Mouse (Mus musculus) liver, adult 2 months (tissue): ENCODE results near the gene 2310046K23Rik. TPM values are rescaled to one million over a fixed set of nuclear protein-coding genes. Genes with fewer than 3 reads are reported as not detected.
"Not testable (repeated sequence)": the region's sequence is repeated elsewhere in the genome, so short reads cannot be mapped to it uniquely, and the experiment has no call there.

Source experiments
- DNase-seq: peaks from one replicate; pipeline ENCODE4 v3.0.0-alpha.2; 2011; ENCODE audit warnings: low read depth, low spot score; ENCODE audit errors: extremely low read depth
- H3K27ac ChIP-seq: fragments of 200-500 bp; replicated peaks from 2 replicates; pipeline ENCODE4 v1.5.1; 2012; ENCODE audit warnings: low read depth, mild to moderate bottlenecking, control low read depth, inconsistent platforms, low read length; ENCODE audit not compliant: insufficient read depth
- H3K27me3 ChIP-seq: fragments of 200-500 bp; 2 replicates; pipeline ENCODE4 v1.6.1; 2012; ENCODE audit warnings: mild to moderate bottlenecking, moderate library complexity, low read length, inconsistent platforms; ENCODE audit not compliant: control insufficient read depth, insufficient read depth
- H3K36me3 ChIP-seq: fragments of 200-500 bp; 2 replicates; pipeline ENCODE4 v1.6.1; 2012; ENCODE audit warnings: low read length, inconsistent platforms; ENCODE audit not compliant: control insufficient read depth, insufficient read depth
- H3K4me1 ChIP-seq: fragments of 200-500 bp; 2 replicates; pipeline ENCODE4 v1.6.1; 2011; ENCODE audit warnings: low read length; ENCODE audit not compliant: control insufficient read depth, insufficient read depth
- H3K4me3 ChIP-seq: fragments of 200-500 bp; 2 replicates; pipeline ENCODE4 v1.5.1; 2011; ENCODE audit warnings: low read depth, mild to moderate bottlenecking, control low read depth, low read length, moderate library complexity; ENCODE audit not compliant: insufficient read depth
- H3K79me2 ChIP-seq: fragments of 200-500 bp; 2 replicates; pipeline ENCODE4 v1.6.1; 2012; ENCODE audit warnings: inconsistent platforms, mild to moderate bottlenecking, low read length, moderate library complexity; ENCODE audit not compliant: control insufficient read depth, insufficient read depth
- H3K9ac ChIP-seq: fragments of 200-500 bp; 2 replicates; pipeline ENCODE4 v1.6.1; 2012; ENCODE audit warnings: low read depth, mild to moderate bottlenecking, control low read depth, inconsistent platforms, low read length
- CTCF ChIP-seq: fragments of 200-500 bp; IDR thresholded peaks from 2 replicates; pipeline ENCODE4 v1.5.1; 2011; ENCODE audit warnings: low read depth, low read length, control low read depth
- POLR2A ChIP-seq: fragments of 200-500 bp; IDR thresholded peaks from 2 replicates; pipeline ENCODE4 v1.6.1; 2011; ENCODE audit warnings: low read length, control low read depth; ENCODE audit not compliant: insufficient read depth; ENCODE audit errors: extremely low read depth
- WGBS: fragments of 180-500 bp; shearing (Covaris S2); methylation state at CpG from one replicate; pipeline ENCODE4 v1.1.7; 2018; 5-methylcytosine and 5-hydroxymethylcytosine counted together
- polyA plus RNA-seq: library from polyadenylated mRNA; depleted of rRNA; stranded (reverse); fragments of >200 nt; gene quantifications from 2 replicates; pipeline ENCODE4 v1.2.3, GENCODE M21; 2012; rRNA removed
- total RNA-seq: library from RNA; depleted of rRNA; stranded (reverse); fragments of >200 nt; gene quantifications from 2 replicates; pipeline ENCODE4 v1.2.3, GENCODE M21; 2014; rRNA removed

Gene 2310046K23Rik
- total and polyA plus RNA-seq, 2 experiments = not detected

DNA sequence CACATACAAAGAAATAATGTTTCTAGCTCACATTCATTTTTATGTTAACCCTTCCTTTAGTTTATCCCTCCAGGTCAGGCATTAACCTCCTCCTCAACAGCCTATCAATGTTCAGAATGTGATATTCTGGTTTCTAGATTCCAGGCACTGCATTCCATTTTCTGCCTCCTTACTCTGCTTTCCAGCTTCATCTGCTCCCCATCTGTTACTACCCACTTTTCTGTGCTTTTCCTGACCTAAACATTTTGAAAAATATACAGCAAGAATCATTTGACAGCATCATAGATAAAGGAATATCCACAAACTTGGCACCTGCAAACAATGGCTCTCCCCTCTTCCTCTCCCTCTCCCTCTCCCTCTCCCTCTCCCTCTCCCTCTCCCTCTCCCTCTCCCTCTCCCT lies 30.8 kb downstream of the 2310046K23Rik start:
- Histone ChIP-seq H3K36me3 (no peaks in the 10 kb centered on the region), H3K4me1 (no peaks in the 10 kb centered on the region), H3K79me2 (no peaks in the 10 kb centered on the region), H3K27me3 (no peaks in the 10 kb centered on the region), H3K4me3 (no peak overlapping the region), H3K9ac (no peak overlapping the region), H3K27ac (no peak overlapping the region)
- no peak for DNase-seq
- TF ChIP-seq POLR2A (no peak), CTCF (no peak)

DNA sequence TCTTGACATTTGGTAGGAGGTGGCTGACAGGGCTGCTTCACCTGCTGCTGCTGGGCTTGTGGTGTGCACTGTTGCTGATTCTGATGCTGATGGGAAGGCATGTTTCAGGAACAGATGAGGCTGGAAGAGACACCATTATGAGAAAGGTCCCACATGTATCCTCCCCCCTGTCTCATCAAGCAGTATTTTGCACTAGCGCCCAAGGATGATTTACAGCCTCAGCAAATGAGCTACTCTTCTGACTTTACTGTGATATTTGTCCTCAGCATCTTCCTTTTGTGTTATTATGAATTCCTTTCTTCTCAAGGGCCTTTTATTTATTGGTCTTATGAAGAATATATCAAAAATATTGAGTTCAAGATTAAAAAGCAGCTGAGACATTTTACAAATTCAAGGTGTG lies 33.9 kb downstream of the 2310046K23Rik start, which contains the start of gene Sprr4:
Gene Sprr4, minus strand, starts transcription at position 101 of the 400 bp plus-strand sequence.
- Histone ChIP-seq H3K27me3 (no peaks in the 10 kb centered on the region), H3K4me3 (no peak within 1 kb of the TSS), H3K79me2 (no peaks in the 10 kb centered on the region), H3K27ac (no peak within 1 kb of the TSS), H3K9ac (no peak within 1 kb of the TSS), H3K4me1 (no peaks in the 10 kb centered on the region), H3K36me3 (no peaks in the 10 kb centered on the region)
- TF ChIP-seq POLR2A (no peak), CTCF (no peak)
- no peak for DNase-seq
- 91% methylated on average over 1 of the region's 1 CpGs for WGBS

DNA sequence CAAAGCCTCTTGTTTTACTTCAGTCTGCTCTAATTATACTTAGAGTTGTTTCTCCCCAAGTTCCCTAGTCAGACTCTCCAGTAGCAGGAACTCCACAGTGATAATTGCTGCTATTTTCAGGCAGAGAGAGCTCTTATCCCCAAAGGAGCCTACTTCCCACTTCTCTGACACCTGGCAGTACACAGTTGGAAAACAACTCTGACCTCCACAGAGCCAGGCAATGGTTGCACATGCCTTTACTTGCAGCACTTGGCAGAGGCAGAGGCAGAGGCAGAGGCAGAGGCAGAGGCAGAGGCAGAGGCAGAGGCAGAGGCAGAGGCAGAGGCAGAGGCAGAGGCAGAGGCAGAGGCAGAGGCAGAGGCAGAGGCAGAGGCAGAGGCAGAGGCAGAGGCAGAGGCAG lies 44.0 kb downstream of the 2310046K23Rik start:
- not testable (repeated sequence) for H3K27me3 ChIP-seq, H3K4me3 ChIP-seq, H3K4me1 ChIP-seq, H3K27ac ChIP-seq, H3K9ac ChIP-seq, H3K79me2 ChIP-seq, DNase-seq, H3K36me3 ChIP-seq

DNA sequence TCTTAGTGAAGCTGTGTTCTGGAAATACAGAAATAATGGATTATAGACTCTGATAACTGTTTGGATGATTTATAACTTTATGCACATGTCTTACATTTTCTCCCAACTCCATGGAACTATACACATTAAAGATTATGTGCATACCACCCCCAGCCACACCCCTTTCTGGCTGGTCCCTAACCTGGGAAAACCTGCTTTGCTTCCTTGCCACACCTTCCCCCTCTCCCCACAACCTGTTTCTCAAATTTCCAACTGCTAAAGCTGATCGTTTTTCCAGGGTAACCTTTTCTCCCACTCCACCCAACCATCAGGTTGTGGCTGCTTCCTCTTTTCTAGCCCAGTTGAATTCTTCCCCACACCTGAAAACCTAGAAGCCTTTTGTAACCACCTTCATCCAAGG lies 48.0 kb downstream of the 2310046K23Rik start:
- Histone ChIP-seq H3K4me1 (no peaks in the 10 kb centered on the region), H3K36me3 (no peaks in the 10 kb centered on the region), H3K79me2 (no peaks in the 10 kb centered on the region), H3K27ac (no peak overlapping the region), H3K27me3 (no peaks in the 10 kb centered on the region), H3K4me3 (no peak overlapping the region), H3K9ac (no peak overlapping the region)
- TF ChIP-seq CTCF (no peak), POLR2A (no peak)
- no peak for DNase-seq
- 32% methylated on average over 1 of the region's 1 CpGs for WGBS

DNA sequence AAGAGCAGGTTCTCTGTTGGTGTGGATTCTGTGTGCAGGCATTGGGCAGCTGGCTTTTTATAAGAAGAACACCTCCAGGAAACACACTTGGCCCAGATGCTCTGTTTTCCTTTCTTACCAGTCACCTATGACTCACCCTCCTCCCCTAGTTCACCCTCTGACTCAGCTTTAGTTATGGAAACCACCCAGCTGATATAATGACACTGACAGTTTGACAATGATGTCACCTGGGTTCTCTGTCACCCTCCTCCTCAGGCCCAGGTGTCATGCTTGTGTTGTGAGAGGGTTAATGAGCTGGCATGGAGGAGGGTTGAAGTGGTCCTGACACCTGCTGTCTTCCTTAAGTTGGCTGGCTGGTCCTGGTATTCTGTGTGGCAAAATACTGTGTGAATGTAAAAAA lies 48.4 kb downstream of the 2310046K23Rik start, which contains the start of gene Sprr1a:
Gene Sprr1a, minus strand, starts transcription at position 33 of the 400 bp plus-strand sequence.
- H3K4me3 ChIP-seq = no peak within 1 kb of the TSS
- no peak within 1 kb of the TSS for H3K27ac ChIP-seq
- no peaks in the 10 kb centered on the region for H3K4me1 ChIP-seq
- H3K9ac ChIP-seq = no peak within 1 kb of the TSS
- no peaks in the 10 kb centered on the region for H3K27me3 ChIP-seq
- H3K79me2 ChIP-seq = no peaks in the 10 kb centered on the region
- H3K36me3 ChIP-seq = no peaks in the 10 kb centered on the region
- DNase-seq = no peak
- TF ChIP-seq CTCF (no peak), POLR2A (no peak)

Other genes with a start within 250 kb of the 2310046K23Rik start
- gene Sprr2a3, start 249.1 kb downstream of the 2310046K23Rik start, total RNA-seq = not detected in 2 replicates
- gene Sprr2a3, start 249.1 kb downstream of the 2310046K23Rik start, polyA plus RNA-seq = 0.39 TPM in 1 of 2 replicates, not detected in the other
- gene Sprr2b, start 217.9 kb downstream of the 2310046K23Rik start, total RNA-seq = not detected in 2 replicates
- not detected in 2 replicates for gene Sprr2b, start 217.9 kb downstream of the 2310046K23Rik start, polyA plus RNA-seq
- gene Sprr2d, start 195.4 kb downstream of the 2310046K23Rik start, total RNA-seq = not detected in 2 replicates
- gene Sprr2d, start 195.4 kb downstream of the 2310046K23Rik start, polyA plus RNA-seq = not detected in 2 replicates
- gene Sprr2e, start 182.4 kb downstream of the 2310046K23Rik start, total RNA-seq = not detected in 2 replicates
- not detected in 2 replicates for gene Sprr2e, start 182.4 kb downstream of the 2310046K23Rik start, polyA plus RNA-seq
- not detected in 2 replicates for gene Sprr2f, start 169.3 kb downstream of the 2310046K23Rik start, total RNA-seq
- not detected in 2 replicates for gene Sprr2f, start 169.3 kb downstream of the 2310046K23Rik start, polyA plus RNA-seq
- gene Sprr2h, start 148.8 kb downstream of the 2310046K23Rik start, total RNA-seq = not detected in 2 replicates
- gene Sprr2h, start 148.8 kb downstream of the 2310046K23Rik start, polyA plus RNA-seq = not detected in 2 replicates
- not detected in 2 replicates for gene Sprr2i, start 126.5 kb downstream of the 2310046K23Rik start, total RNA-seq
- gene Sprr2i, start 126.5 kb downstream of the 2310046K23Rik start, polyA plus RNA-seq = not detected in 2 replicates
- not detected in 2 replicates for gene Sprr2j-ps, start 116.4 kb downstream of the 2310046K23Rik start, total RNA-seq
- gene Sprr2j-ps, start 116.4 kb downstream of the 2310046K23Rik start, polyA plus RNA-seq = not detected in 2 replicates
- gene Gm9774, start 105.1 kb downstream of the 2310046K23Rik start, total RNA-seq = 1.6 and 1.7 TPM in 2 replicates
- 4.2 and 5.0 TPM in 2 replicates for gene Gm9774, start 105.1 kb downstream of the 2310046K23Rik start, polyA plus RNA-seq
- not detected in 2 replicates for gene Sprr2k, start 101.9 kb downstream of the 2310046K23Rik start, total RNA-seq
- not detected in 2 replicates for gene Sprr2k, start 101.9 kb downstream of the 2310046K23Rik start, polyA plus RNA-seq
- gene Sprr1b, start 95.7 kb downstream of the 2310046K23Rik start, total RNA-seq = not detected in 2 replicates
- gene Sprr1b, start 95.7 kb downstream of the 2310046K23Rik start, polyA plus RNA-seq = not detected in 2 replicates
- gene Sprr3, start 75.8 kb downstream of the 2310046K23Rik start, total RNA-seq = not detected in 2 replicates
- gene Sprr3, start 75.8 kb downstream of the 2310046K23Rik start, polyA plus RNA-seq = not detected in 2 replicates
- not detected in 2 replicates for gene Sprr1a, start 48.6 kb downstream of the 2310046K23Rik start, total RNA-seq
- gene Sprr1a, start 48.6 kb downstream of the 2310046K23Rik start, polyA plus RNA-seq = not detected in 2 replicates
- gene Sprr4, start 34.0 kb downstream of the 2310046K23Rik start, total RNA-seq = not detected in 2 replicates
- not detected in 2 replicates for gene Sprr4, start 34.0 kb downstream of the 2310046K23Rik start, polyA plus RNA-seq
- not detected in 2 replicates for gene Ivl, start 39.2 kb upstream of the 2310046K23Rik start, total RNA-seq
- gene Ivl, start 39.2 kb upstream of the 2310046K23Rik start, polyA plus RNA-seq = not detected in 2 replicates
- gene Smcp, start 54.5 kb upstream of the 2310046K23Rik start, total RNA-seq = not detected in 2 replicates
- 0.17 TPM in 1 of 2 replicates, not detected in the other for gene Smcp, start 54.5 kb upstream of the 2310046K23Rik start, polyA plus RNA-seq
- not detected in 2 replicates for gene 2210017I01Rik, start 73.0 kb upstream of the 2310046K23Rik start, total RNA-seq
- gene 2210017I01Rik, start 73.0 kb upstream of the 2310046K23Rik start, polyA plus RNA-seq = not detected in 2 replicates
- gene Lce6a, start 87.1 kb upstream of the 2310046K23Rik start, total RNA-seq = not detected in 2 replicates
- not detected in 2 replicates for gene Lce6a, start 87.1 kb upstream of the 2310046K23Rik start, polyA plus RNA-seq
- gene Lce1a1, start 113.8 kb upstream of the 2310046K23Rik start, total RNA-seq = not detected in 2 replicates
- gene Lce1a1, start 113.8 kb upstream of the 2310046K23Rik start, polyA plus RNA-seq = not detected in 2 replicates
- gene Lce1b, start 122.4 kb upstream of the 2310046K23Rik start, total RNA-seq = not detected in 2 replicates
- gene Lce1b, start 122.4 kb upstream of the 2310046K23Rik start, polyA plus RNA-seq = not detected in 2 replicates
- not detected in 2 replicates for gene Lce1a2, start 135.8 kb upstream of the 2310046K23Rik start, total RNA-seq
- gene Lce1a2, start 135.8 kb upstream of the 2310046K23Rik start, polyA plus RNA-seq = not detected in 2 replicates
- not detected in 2 replicates for gene Lce1c, start 144.7 kb upstream of the 2310046K23Rik start, total RNA-seq
- not detected in 2 replicates for gene Lce1c, start 144.7 kb upstream of the 2310046K23Rik start, polyA plus RNA-seq
- not detected in 2 replicates for gene Lce1d, start 152.7 kb upstream of the 2310046K23Rik start, total RNA-seq
- gene Lce1d, start 152.7 kb upstream of the 2310046K23Rik start, polyA plus RNA-seq = not detected in 2 replicates
- gene Lce1e, start 174.6 kb upstream of the 2310046K23Rik start, total RNA-seq = not detected in 2 replicates
- not detected in 2 replicates for gene Lce1e, start 174.6 kb upstream of the 2310046K23Rik start, polyA plus RNA-seq
- gene Lce1f, start 185.8 kb upstream of the 2310046K23Rik start, total RNA-seq = not detected in 2 replicates
- gene Lce1f, start 185.8 kb upstream of the 2310046K23Rik start, polyA plus RNA-seq = not detected in 2 replicates
- gene Gm38119, start 204.6 kb upstream of the 2310046K23Rik start, total RNA-seq = not detected in 2 replicates
- not detected in 2 replicates for gene Gm38119, start 204.6 kb upstream of the 2310046K23Rik start, polyA plus RNA-seq
- not detected in 2 replicates for gene Lce1g, start 217.8 kb upstream of the 2310046K23Rik start, total RNA-seq
- not detected in 2 replicates for gene Lce1g, start 217.8 kb upstream of the 2310046K23Rik start, polyA plus RNA-seq
- not detected in 2 replicates for gene Lce1h, start 230.6 kb upstream of the 2310046K23Rik start, total RNA-seq
- gene Lce1h, start 230.6 kb upstream of the 2310046K23Rik start, polyA plus RNA-seq = not detected in 2 replicates
- not detected in 2 replicates for gene Lce1i, start 244.4 kb upstream of the 2310046K23Rik start, total RNA-seq
- not detected in 2 replicates for gene Lce1i, start 244.4 kb upstream of the 2310046K23Rik start, polyA plus RNA-seq